Mouse (Mus musculus) embryonic facial prominence, embryonic 12.5 days (tissue): Measurements from ENCODE around the gene Utrn. TPM values are rescaled to one million over a fixed set of nuclear protein-coding genes. Genes with fewer than 3 reads are reported as not detected.

Source experiments
- ATAC-seq: fragments of 200-750 bp; cut with Nextera tagmentation; 2 replicates; pipeline ENCODE4 v1.8.0; 2017; ENCODE audit not compliant: insufficient number of reproducible peaks, insufficient read depth, low FRiP score, low TSS enrichment
- H3K27ac ChIP-seq: fragments of 300-500 bp; sonication (generic); 2 replicates; pipeline ENCODE4 v1.5.1; 2016; ENCODE audit warnings: mild to moderate bottlenecking
- H3K27me3 ChIP-seq: fragments of 300-500 bp; sonication (generic); 2 replicates; pipeline ENCODE4 v1.6.1; 2016; ENCODE audit warnings: mild to moderate bottlenecking, moderate library complexity
- H3K36me3 ChIP-seq: fragments of 300-500 bp; sonication (generic); 2 replicates; pipeline ENCODE4 v1.6.1; 2016; ENCODE audit warnings: mild to moderate bottlenecking
- H3K4me1 ChIP-seq: fragments of 300-500 bp; sonication (generic); 2 replicates; pipeline ENCODE4 v1.6.1; 2016
- H3K4me2 ChIP-seq: fragments of 300-500 bp; sonication (generic); replicated peaks from 2 replicates; pipeline ENCODE4 v1.6.1; 2016; ENCODE audit warnings: mild to moderate bottlenecking, moderate library complexity
- H3K4me3 ChIP-seq: fragments of 300-500 bp; sonication (generic); 2 replicates; pipeline ENCODE4 v1.5.1; 2016; ENCODE audit warnings: mild to moderate bottlenecking
- H3K9ac ChIP-seq: fragments of 300-500 bp; sonication (generic); 2 replicates; pipeline ENCODE4 v1.6.1; 2016; ENCODE audit warnings: mild to moderate bottlenecking, moderate library complexity
- H3K9me3 ChIP-seq: fragments of 300-500 bp; sonication (generic); 2 replicates; pipeline ENCODE4 v1.6.1; 2016; ENCODE audit warnings: mild to moderate bottlenecking, moderate library complexity
- WGBS: fragments of 180-500 bp; shearing (Covaris S2); methylation state at CpG from one replicate; pipeline ENCODE4 v1.1.7; 2016; 5-methylcytosine and 5-hydroxymethylcytosine counted together
- polyA plus RNA-seq: library from polyadenylated mRNA; unstranded; fragments of >200 nt; fragmentation: Nextera tagmentation; extraction: Ambion mirVana; gene quantifications from 2 replicates; pipeline ENCODE4 v1.2.1, GENCODE M21; 2016

Gene Utrn
- polyA plus RNA-seq, 1 experiment from 2014 or later, result 78.8 TPM

GRCm38 (mm10) chr10:12579048-12579447, 290.1 kb downstream of the Utrn start:
- WGBS, result 0% methylated on average over 1 of the region's 1 CpGs
- H3K4me3 ChIP-seq, result no peak overlapping the region
- peaks cover 31% of the 10 kb centered on the region for H3K4me1 ChIP-seq
- H3K9me3 ChIP-seq, result no peaks in the 10 kb centered on the region
- H3K4me2 ChIP-seq, result no peak overlapping the region
- no peaks in the 10 kb centered on the region for H3K36me3 ChIP-seq
- no peak overlapping the region for H3K9ac ChIP-seq
- peak; percentile 67 for ATAC-seq
- H3K27me3 ChIP-seq, result no peaks in the 10 kb centered on the region
- no peak overlapping the region for H3K27ac ChIP-seq

- no peak overlapping the region for H3K4me3 ChIP-seq
- no peaks in the 10 kb centered on the region for H3K27me3 ChIP-seq
- 34% methylated on average over 8 of the region's 8 CpGs for WGBS
- peaks cover 38% of the 10 kb centered on the region for H3K4me1 ChIP-seq
- H3K9me3 ChIP-seq, result no peaks in the 10 kb centered on the region
- no peaks in the 10 kb centered on the region for H3K36me3 ChIP-seq
- no peak overlapping the region for H3K27ac ChIP-seq
- no peak overlapping the region for H3K9ac ChIP-seq
- peak; percentile 53; the same call in 1 of the 2 replicates for ATAC-seq
- no peak overlapping the region for H3K4me2 ChIP-seq
Observed at GRCm38 (mm10) chr10:12575849-12576435, 293.2 kb downstream of the Utrn start.

GRCm38 (mm10) chr10:12574760-12575159, 294.4 kb downstream of the Utrn start:
- Histone ChIP-seq H3K9me3 (no peaks in the 10 kb centered on the region), H3K4me2 (no peak overlapping the region), H3K4me3 (no peak overlapping the region), H3K9ac (no peak overlapping the region), H3K36me3 (no peaks in the 10 kb centered on the region), H3K27me3 (no peaks in the 10 kb centered on the region), H3K4me1 (peaks cover 38% of the 10 kb centered on the region), H3K27ac (no peak overlapping the region)
- ATAC-seq, result no peak
- 46% methylated on average over 10 of the region's 10 CpGs for whole genome bisulfite sequencing

- no peak for ATAC-seq
- Histone ChIP-seq H3K27me3 (no peaks in the 10 kb centered on the region), H3K9ac (no peak overlapping the region), H3K4me1 (peaks cover 30% of the 10 kb centered on the region), H3K27ac (no peak overlapping the region), H3K36me3 (no peaks in the 10 kb centered on the region), H3K4me2 (no peak overlapping the region), H3K9me3 (no peaks in the 10 kb centered on the region), H3K4me3 (no peak overlapping the region)
- 9% methylated on average over 5 of the region's 6 CpGs for WGBS
Observed at GRCm38 (mm10) chr10:12573601-12574000, 295.6 kb downstream of the Utrn start.

- WGBS, result 32% methylated on average over 4 of the region's 4 CpGs
- Histone ChIP-seq H3K4me2 (no peak overlapping the region), H3K9me3 (no peaks in the 10 kb centered on the region), H3K9ac (no peak overlapping the region), H3K4me3 (no peak overlapping the region), H3K27ac (no peak overlapping the region), H3K36me3 (no peaks in the 10 kb centered on the region), H3K27me3 (no peaks in the 10 kb centered on the region), H3K4me1 (peaks cover 30% of the 10 kb centered on the region)
- ATAC-seq, result no peak
Observed at GRCm38 (mm10) chr10:12572759-12573158, 296.4 kb downstream of the Utrn start.

- Histone ChIP-seq H3K4me3 (no peak overlapping the region), H3K27me3 (no peaks in the 10 kb centered on the region), H3K4me2 (no peak overlapping the region), H3K27ac (no peak overlapping the region), H3K9ac (no peak overlapping the region), H3K9me3 (no peaks in the 10 kb centered on the region), H3K36me3 (no peaks in the 10 kb centered on the region), H3K4me1 (no peaks in the 10 kb centered on the region)
- no peak for ATAC-seq
- WGBS, result 75% methylated on average over 4 of the region's 4 CpGs
Observed at GRCm38 (mm10) chr10:12564425-12564824, 304.7 kb downstream of the Utrn start.

- Histone ChIP-seq H3K4me3 (no peak overlapping the region), H3K4me2 (no peak overlapping the region), H3K27ac (no peak overlapping the region), H3K9me3 (no peaks in the 10 kb centered on the region), H3K36me3 (no peaks in the 10 kb centered on the region), H3K27me3 (no peaks in the 10 kb centered on the region), H3K9ac (no peak overlapping the region), H3K4me1 (no peaks in the 10 kb centered on the region)
- WGBS, result 76% methylated on average over 5 of the region's 5 CpGs
- ATAC-seq, result no peak
Observed at GRCm38 (mm10) chr10:12558810-12559209, 310.4 kb downstream of the Utrn start.

GRCm38 (mm10) chr10:12554090-12554718, 315.0 kb downstream of the Utrn start:
- no peak overlapping the region for H3K4me2 ChIP-seq
- no peak overlapping the region for H3K27ac ChIP-seq
- H3K27me3 ChIP-seq, result no peaks in the 10 kb centered on the region
- 54% methylated on average over 2 of the region's 2 CpGs for WGBS
- no peak for ATAC-seq
- peaks cover 12% of the 10 kb centered on the region; the same call in 1 of the 2 replicates for H3K4me1 ChIP-seq
- H3K9me3 ChIP-seq, result no peaks in the 10 kb centered on the region
- H3K9ac ChIP-seq, result no peak overlapping the region
- no peak overlapping the region for H3K4me3 ChIP-seq
- H3K36me3 ChIP-seq, result no peaks in the 10 kb centered on the region

- no peak overlapping the region for H3K4me2 ChIP-seq
- WGBS, result 30% methylated on average over 5 of the region's 5 CpGs
- no peak overlapping the region for H3K4me3 ChIP-seq
- H3K9me3 ChIP-seq, result no peaks in the 10 kb centered on the region
- no peaks in the 10 kb centered on the region for H3K36me3 ChIP-seq
- no peak overlapping the region for H3K9ac ChIP-seq
- no peaks in the 10 kb centered on the region for H3K27me3 ChIP-seq
- H3K4me1 ChIP-seq, result peaks cover 20% of the 10 kb centered on the region
- H3K27ac ChIP-seq, result peak overlapping the region; percentile 24; the same call in 1 of the 2 replicates
- no peak for ATAC-seq
Observed at GRCm38 (mm10) chr10:12552890-12553278, 316.3 kb downstream of the Utrn start.

GRCm38 (mm10) chr10:12552196-12552889, 316.8 kb downstream of the Utrn start:
- Histone ChIP-seq H3K27ac (no peak overlapping the region), H3K36me3 (no peaks in the 10 kb centered on the region), H3K9me3 (no peaks in the 10 kb centered on the region), H3K9ac (no peak overlapping the region), H3K4me3 (no peak overlapping the region), H3K27me3 (no peaks in the 10 kb centered on the region), H3K4me2 (no peak overlapping the region), H3K4me1 (peaks cover 21% of the 10 kb centered on the region)
- ATAC-seq, result no peak
- 21% methylated on average over 11 of the region's 11 CpGs for WGBS

GRCm38 (mm10) chr10:12551735-12552134, 317.4 kb downstream of the Utrn start:
- Histone ChIP-seq H3K9me3 (no peaks in the 10 kb centered on the region), H3K9ac (no peak overlapping the region), H3K27ac (no peak overlapping the region), H3K4me3 (no peak overlapping the region), H3K4me1 (peaks cover 27% of the 10 kb centered on the region), H3K4me2 (no peak overlapping the region), H3K36me3 (no peaks in the 10 kb centered on the region), H3K27me3 (no peaks in the 10 kb centered on the region)
- no peak for ATAC-seq
- 54% methylated on average over 5 of the region's 5 CpGs for WGBS

- WGBS, result 56% methylated on average over 1 of the region's 1 CpGs
- peaks cover 28% of the 10 kb centered on the region for H3K4me1 ChIP-seq
- H3K27ac ChIP-seq, result no peak overlapping the region
Observed at GRCm38 (mm10) chr10:12549945-12550540, 319.1 kb downstream of the Utrn start.

More at GRCm38 (mm10) chr10:12549945-12550540, 319.1 kb downstream of the Utrn start:
- no peaks in the 10 kb centered on the region for H3K27me3 ChIP-seq
- H3K9ac ChIP-seq, result no peak overlapping the region
- no peaks in the 10 kb centered on the region for H3K9me3 ChIP-seq
- no peaks in the 10 kb centered on the region for H3K36me3 ChIP-seq
- no peak overlapping the region for H3K4me3 ChIP-seq
- H3K4me2 ChIP-seq, result no peak overlapping the region
- ATAC-seq, result no peak
